Mouse (Mus musculus) heart, adult 18-20 months (tissue): ENCODE measurements around the gene Mapk8ip2. TPM values are rescaled to one million over a fixed set of nuclear protein-coding genes. Genes with fewer than 3 reads are reported as not detected.

Source experiments
- DNase-seq, 2 experiments: peaks; one replicate each; pipeline ENCODE4 v3.0.0; 2021 to 2022; ENCODE audit warnings: mixed read lengths in 1 of 2
- total RNA-seq, 2 experiments: library from RNA; stranded (reverse); gene quantifications; 2 replicates each; pipeline ENCODE4 v1.2.3; 2021

Gene Mapk8ip2
- total RNA-seq, 2 experiments from 2014 or later = 0.07 to 0.33 TPM

DNA sequence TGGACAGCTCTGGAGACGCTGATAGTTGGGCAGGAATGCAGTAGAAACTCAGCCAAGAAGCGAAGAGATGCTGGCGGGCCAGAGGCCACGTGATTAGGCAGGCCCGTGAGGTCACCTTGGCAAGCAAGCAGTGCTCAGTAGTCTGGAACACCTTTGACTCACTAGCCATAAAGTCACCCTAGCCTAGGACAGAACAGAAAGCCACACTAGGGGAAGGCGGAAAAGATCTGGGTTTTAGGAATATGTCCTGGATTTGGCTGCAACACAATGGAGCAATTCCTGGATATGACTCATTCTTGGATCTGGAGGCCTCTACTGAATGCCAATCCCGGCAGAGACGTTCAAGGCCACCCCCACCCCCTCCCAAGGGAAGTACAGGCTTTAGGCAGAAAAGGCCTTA is 26.9 kb downstream of the Mapk8ip2 start:
- peak; percentile 87 to 92 for DNase-seq

DNA sequence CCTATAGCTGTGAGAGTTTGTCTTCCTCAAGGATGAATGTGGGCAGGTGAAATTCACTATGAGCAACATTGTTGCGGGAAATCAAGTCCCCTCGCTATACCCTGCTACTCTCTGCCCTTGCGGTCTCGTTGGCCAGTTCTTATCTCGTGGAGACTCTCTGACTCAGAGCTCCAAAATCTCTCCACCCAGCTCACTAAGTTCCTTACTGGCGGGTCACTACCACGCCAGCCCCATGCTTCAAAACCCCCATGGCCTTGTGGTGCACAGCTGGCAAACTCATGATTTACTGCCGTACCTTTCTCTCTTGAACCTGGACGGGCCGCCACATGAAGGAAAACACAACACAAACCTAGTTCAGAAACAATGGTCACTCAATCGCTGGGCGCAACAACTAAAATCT is 34.5 kb downstream of the Mapk8ip2 start:
- no peak for DNase-seq

DNA sequence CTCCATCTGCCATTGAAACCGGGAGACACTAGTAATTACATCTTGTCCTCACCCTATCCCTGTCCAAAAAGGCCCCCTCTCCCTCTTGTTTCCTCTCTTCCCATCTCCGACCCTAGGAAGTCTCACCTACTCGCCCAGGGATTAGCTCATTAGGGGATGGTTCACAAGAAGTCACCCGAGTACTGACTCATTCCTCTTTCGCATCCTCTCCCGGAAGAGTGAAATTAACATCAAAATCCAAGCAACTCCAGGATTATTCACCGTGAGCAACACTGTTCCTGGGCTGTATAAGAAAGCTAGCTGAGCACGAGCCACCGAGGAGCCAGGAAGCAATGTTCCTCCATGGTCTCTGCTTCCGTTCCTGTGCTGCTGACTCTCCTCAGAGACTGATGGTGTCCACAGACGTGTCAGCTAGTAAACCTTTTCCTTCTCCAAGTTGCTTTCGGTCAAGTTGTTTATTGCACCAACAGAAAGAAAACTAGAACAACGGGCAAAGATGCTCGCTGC is 35.0 kb downstream of the Mapk8ip2 start:
- DNase-seq = no peak

DNA sequence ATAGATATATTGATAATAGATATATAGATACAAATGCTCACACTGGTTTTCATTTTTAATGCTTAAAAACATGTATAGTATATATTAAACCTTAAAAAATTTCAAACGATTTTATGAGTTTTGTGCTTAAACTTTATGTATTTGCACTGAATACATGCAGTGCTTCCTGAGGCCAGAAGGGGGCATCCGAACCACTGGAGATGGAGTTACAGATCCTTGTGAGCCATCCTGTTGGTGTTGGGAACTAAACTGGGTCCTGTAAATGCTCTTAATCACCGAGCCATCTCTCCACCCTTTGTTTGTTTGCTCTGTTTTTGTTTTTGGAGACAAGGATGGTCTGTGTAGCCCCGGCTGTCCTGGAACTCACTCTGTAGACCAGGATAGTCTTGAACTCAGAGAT is 41.3 kb downstream of the Mapk8ip2 start:
- no peak for DNase-seq

DNA sequence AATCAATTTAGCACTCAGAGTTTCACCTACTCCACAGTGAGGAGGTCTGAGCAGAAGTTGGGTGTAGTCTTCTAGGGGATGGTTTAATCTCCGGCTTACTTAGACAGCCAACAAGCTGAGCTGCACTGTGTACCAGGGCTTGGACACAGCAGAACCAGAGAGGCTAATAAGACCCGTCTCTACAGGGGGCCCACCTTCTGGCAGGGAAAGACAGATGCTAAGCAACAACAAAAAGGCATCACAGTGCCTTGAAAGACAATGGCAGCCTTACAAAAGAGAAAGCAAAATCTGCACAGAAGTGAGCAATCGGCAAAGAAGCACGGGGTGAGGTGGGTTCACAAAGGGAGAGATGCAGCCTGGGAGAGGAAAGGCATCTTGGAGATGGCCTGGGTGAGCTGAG is 42.4 kb downstream of the Mapk8ip2 start:
- DNase-seq = no peak

DNA sequence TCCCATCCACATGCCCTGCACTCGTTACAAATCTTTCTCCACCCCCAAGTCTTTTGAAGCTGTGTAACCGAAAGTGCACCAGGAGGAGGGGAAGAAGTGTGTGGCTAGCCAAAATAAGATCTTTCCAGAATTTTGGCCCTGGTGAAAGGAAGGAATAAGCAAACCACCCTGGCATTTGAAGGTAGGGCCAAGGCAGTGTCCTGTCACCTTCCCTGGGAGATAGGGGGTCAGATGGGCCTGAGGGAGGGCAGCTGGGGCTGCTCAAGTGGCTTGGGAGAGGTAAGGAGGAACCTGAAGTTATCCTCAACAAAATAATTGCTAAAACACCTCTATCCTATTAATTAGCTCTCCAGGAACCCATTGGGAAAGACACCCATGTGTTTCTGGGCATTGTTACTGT is 43.1 kb downstream of the Mapk8ip2 start:
- peak in 1 of 2 experiments; percentile 13 for DNase-seq

DNA sequence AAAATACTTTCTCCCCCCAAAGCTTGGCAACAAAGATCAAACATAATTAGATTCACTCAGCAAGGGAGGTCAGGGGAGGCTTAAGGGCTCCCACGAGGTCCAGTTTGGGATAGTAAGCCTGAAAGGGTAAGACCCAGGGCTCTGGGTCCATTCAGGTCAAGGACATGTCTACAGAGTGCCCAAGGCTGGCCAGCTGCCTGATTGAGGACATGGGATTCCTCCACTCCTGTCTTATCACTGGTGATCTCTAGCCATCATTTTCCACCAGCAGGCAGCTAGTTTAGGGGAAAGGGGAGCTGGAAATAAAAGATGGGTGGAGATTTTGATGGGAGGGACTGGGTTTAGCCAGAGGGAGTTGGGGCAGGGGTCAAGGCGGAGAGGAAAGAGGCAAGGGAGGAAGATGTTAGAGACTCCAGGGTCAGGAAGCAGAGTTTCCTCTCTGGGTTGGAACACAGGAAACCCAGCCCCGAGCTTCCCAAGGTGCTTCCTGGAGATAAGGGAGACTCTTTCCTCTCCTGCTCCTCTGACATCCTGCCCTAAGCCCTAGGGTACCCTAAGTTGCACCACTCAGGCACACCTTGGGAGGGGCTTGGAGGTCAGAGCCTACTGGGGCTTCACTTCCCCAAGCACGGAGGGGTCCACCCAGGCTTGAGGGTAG is 43.8 kb downstream of the Mapk8ip2 start:
- peak; percentile 77 to 93 for DNase-seq

DNA sequence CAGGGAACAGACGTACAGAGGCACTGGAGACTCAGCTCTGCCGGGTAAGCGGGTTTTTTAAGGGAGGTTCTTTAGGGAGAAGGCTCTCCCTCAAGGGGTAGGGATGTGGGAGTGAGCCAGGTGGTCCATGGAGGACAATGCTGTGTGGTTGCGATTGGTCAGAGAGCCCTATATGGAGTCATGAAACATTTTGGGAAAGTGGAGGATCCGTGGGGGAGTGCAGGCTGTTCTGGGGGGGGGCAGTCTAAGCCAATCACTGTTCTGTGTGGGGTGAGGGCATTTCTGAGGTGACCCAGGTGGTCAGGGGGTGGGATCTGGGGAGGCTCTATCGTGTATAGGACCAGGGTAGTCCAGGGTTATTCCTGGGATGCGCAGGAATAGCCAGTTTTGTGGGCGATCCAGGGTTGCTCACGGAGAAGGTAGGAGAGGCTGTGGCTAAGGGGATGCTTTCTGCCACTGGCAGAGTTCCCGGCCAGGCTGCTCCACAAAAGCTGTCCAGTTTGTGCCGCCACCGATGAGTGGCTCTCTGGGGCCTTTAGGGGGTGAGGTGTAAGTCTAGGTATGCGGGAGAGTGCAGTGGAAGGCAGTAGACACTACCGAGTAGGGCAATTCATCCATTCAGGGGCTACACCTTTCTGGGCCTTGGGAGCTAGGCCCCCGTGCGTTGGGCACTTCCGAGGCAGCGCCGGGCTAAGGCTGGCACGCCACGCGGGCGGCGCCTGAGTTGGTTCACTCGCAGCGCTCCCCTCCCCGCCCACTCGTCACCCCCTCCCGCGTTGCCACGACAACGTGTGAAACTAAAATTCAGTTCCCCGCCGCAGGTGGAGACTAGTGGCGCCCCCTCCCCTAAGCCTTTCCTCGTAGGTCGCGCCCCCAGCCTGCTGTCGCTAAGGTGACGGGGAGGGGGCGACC is 44.6 kb downstream of the Mapk8ip2 start:
- DNase-seq = peak; percentile 52 to 59

DNA sequence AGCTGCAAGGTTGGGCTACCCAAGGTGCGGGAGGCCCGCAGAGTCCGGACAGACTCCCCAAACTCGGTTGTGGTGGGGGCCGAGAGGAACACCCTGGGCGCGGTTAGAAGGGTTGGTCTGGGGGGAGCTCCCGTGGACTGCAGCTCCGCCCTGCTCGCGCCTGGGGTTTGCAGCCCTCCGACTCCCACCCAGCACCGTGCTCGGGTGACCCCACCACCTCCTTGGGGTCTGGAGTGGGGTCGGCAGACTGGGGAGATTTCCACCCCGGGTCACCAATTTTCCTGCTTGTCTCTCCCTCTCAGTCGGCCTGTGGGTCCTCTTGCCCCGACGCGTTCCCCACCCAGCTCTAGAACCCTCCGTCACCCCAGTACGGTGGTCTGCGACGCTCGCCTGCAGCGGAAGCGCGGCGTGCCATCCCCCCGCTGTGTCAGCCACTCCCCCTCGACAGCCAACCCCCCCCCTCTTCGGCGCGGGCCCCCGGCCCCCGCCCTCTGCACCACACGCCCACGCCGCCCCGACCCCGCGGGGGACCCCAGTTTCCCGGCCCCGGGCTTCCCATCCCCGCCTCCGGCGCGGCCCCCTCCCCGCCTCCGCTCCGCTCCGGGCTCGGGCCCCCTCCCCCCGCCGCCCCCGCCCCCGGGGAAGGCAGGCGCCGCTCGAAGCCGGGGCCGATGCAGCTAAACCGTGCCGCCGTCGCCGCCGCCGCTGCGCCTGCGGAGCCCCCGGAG is 45.4 kb downstream of the Mapk8ip2 start, which contains the start of gene Shank3:
Shank3 (plus strand) TSS at position 663 of the 728 bp plus-strand sequence.
- peak in 1 of 2 experiments; percentile 33 for DNase-seq

DNA sequence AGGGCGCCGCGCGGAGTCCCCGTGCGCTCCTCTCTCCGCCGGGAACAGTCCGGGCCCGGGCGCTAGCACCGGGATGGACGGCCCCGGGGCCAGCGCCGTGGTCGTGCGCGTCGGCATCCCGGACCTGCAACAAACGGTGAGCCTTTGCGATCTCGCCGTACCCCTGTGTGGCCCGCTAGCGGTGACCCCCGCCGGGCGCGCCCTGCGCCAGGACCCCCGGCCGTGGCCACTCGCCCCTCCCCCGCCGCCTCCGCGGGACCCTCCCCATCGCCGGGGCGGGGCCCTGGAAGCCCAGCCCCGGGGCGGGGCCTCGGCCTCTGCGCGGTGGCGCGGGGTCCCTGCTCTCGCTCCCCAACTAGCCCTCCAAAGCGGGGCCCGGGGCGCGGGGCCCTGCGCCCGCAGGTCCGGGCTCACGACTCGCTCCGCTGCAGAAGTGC is 46.1 kb downstream of the Mapk8ip2 start:
- DNase-seq = peak; percentile 58 to 59

DNA sequence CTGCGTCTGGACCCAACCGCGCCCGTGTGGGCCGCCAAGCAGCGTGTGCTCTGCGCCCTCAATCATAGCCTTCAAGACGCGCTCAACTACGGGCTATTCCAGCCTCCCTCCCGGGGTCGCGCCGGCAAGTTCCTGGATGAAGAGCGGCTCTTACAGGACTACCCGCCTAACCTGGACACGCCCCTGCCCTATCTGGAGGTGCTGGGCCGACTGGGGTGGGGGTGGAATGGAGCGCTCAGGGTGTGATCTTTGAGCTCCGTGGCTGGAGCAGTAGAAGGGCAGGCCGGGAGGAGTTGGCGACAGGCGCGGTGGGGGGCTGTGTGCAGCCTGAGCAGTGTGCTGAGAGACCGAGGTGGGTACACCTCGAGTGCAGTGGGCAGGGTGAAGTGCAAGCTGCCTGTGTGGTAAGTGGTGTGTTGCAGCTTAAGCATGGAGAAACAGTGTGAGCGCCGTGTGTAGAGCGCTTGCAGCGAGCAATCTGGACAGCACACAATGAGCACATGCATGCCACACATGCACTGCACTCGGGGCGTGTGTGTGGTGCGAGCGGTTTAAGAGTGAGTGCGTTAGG is 46.6 kb downstream of the Mapk8ip2 start:
- DNase-seq = peak in 1 of 2 experiments; percentile 36

DNA sequence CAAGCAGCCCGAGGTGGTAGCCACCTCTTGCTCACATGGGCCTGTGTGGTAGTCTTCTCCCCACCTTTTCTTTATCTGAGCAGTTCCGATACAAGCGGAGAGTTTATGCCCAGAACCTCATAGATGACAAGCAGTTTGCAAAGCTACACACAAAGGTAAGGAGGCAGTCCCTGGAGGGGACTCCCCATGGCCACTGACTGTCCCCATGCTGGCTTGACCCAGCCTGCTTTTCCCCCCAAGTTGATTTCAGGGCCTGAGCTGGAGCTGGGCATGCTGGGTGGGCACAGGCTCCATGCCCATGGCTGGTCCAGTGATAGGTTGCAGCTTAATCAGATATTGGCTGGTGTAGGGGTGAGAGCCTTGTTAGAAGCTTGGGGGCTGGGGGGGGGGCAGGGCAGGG is 47.6 kb downstream of the Mapk8ip2 start:
- DNase-seq = no peak

DNA sequence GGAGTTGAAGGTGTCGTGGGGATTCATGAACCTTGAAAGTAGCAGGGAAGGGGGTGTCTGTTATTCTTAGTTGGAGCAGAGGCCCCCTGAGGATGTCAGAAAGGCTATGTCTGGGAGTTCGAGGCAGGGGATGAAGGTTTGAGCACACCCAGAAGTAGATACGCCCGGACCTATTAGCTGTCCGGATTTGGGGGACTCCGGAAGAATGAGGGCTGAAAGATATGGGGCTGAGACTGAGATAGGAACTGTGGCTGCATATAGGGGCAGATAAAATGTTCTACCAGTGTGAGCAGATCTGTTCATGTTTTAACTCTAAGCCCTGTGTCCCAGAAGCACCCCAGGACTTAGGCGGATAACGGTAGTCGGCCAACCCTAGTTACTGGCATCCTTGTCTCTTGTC is 51.1 kb downstream of the Mapk8ip2 start:
- DNase-seq = no peak

DNA sequence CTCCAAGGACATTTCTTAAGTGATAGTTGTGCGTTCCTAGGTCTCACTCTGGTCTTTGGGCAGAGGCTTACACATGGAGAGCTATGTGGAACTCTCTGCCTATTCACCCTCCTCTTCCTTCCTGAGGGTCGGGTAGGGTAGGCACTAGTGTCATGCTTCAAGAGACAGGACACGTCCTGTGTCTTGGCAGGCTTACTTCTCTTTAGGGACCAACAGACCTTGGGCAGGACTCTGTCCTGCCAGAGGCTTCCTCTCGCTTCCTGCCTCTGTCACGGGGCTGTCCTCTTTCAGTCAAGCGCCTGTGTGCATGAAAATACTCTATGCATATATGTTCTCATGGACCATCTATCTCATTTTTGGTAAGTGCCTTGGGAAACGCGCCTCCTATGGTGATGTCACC is 54.0 kb downstream of the Mapk8ip2 start:
- no peak for DNase-seq

DNA sequence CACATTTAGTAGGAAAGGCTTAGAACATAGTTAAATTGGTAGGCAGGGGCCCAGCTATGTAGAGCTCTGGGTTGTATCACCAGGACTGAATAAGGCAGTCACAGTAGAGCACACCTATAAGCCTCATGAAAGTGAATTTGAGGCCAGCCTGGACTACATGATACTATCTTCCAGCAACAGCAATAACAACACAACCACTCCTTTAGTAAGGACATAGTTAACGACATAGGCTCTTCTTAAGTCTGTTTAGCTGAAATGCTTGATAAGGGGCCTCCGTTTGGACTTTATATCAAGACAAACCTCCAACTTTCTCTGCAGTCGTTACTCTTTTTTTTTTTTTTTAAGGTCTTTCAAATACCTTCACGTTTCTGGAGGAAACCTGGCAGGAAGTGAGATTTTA is 59.0 kb downstream of the Mapk8ip2 start:
- no peak for DNase-seq

Other genes with a start within 250 kb of the Mapk8ip2 start
- 10 to 100 TPM; 75.1 to 76.9 TPM for gene Ppp6r2, start 242.4 kb upstream of the Mapk8ip2 start, total RNA-seq
- 10 to 100 TPM; 57.6 to 57.8 TPM for gene Sbf1, start 138.6 kb upstream of the Mapk8ip2 start, total RNA-seq
- gene Adm2, start 131.2 kb upstream of the Mapk8ip2 start, total RNA-seq = not detected
- not detected for gene Miox, start 119.5 kb upstream of the Mapk8ip2 start, total RNA-seq
- gene Lmf2, start 98.3 kb upstream of the Mapk8ip2 start, total RNA-seq = 10 to 100 TPM; 25.8 to 26.1 TPM
- 10 to 100 TPM; 50.7 to 62.9 TPM for gene Ncaph2, start 98.2 kb upstream of the Mapk8ip2 start, total RNA-seq
- gene Sco2, start 80.1 kb upstream of the Mapk8ip2 start, total RNA-seq = 10 to 100 TPM; 29.0 to 30.9 TPM
- gene Tymp, start 76.9 kb upstream of the Mapk8ip2 start, total RNA-seq = under 1 TPM; 0.49 to 0.50 TPM
- 1 to 10 TPM in 1 of 2 experiments, under 1 TPM in 1; 0.72 to 1.7 TPM for gene Odf3b, start 74.6 kb upstream of the Mapk8ip2 start, total RNA-seq
- not detected for gene Klhdc7b, start 69.0 kb upstream of the Mapk8ip2 start, total RNA-seq
- gene Syce3, start 43.4 kb upstream of the Mapk8ip2 start, total RNA-seq = not detected
- 100 to 1,000 TPM; 559 to 601 TPM for gene Cpt1b, start 28.1 kb upstream of the Mapk8ip2 start, total RNA-seq
- gene C730034F03Rik, start 24.3 kb upstream of the Mapk8ip2 start, total RNA-seq = 1 to 10 TPM; 1.3 to 1.6 TPM
- 1 to 10 TPM; 4.6 to 5.0 TPM for gene Gm44502, start 24.2 kb upstream of the Mapk8ip2 start, total RNA-seq
- gene Chkb, start 24.0 kb upstream of the Mapk8ip2 start, total RNA-seq = 10 to 100 TPM; 44.8 to 55.0 TPM
- gene Arsa, start 23.5 kb downstream of the Mapk8ip2 start, total RNA-seq = 10 to 100 TPM; 12.5 to 15.2 TPM
- 10 to 100 TPM; 35.9 to 40.4 TPM for gene Shank3, start 45.7 kb downstream of the Mapk8ip2 start, total RNA-seq
- gene Acr, start 114.4 kb downstream of the Mapk8ip2 start, total RNA-seq = under 1 TPM in 1 of 2 experiments, not detected in 1; 0.35 TPM
- 1 to 10 TPM; 2.3 to 4.7 TPM for gene Rabl2, start 138.0 kb downstream of the Mapk8ip2 start, total RNA-seq